Mouse (Mus musculus) regulatory T cell (primary cell): ENCODE data around the gene Agr2.

Experiments used
- in situ Hi-C: fragments of 300-600 bp; cut with MboI, MseI; formaldehyde crosslinking; loops from one replicate; pipeline ENCODE4 v1.15.1; 2025; ENCODE audit warnings: high pct_unique_total_duplicates

Gene Agr2

GRCm38 (mm10) chr12:35992711-35993110 lies at the start of gene Agr2:
Gene Agr2 (plus strand): TSS chr12:35992907.
- in situ Hi-C loops: no loop called here

- in situ Hi-C loops: no loop called here
These were observed 41.0 kb upstream of the Agr2 start for GRCm38 (mm10) chr12:35951757-35952156.

- in situ Hi-C loops: loop anchor here (5.0 kb wide), 2 partner anchors 35 to 65 kb away; no protein-coding TSS in a partner anchor
These were observed 35.5 kb upstream of the Agr2 start for GRCm38 (mm10) chr12:35957235-35957634.

- in situ Hi-C loops: no loop called here
These were observed 26.5 kb upstream of the Agr2 start for GRCm38 (mm10) chr12:35966098-35966767.

- in situ Hi-C loops: no loop called here
These were observed 26.0 kb upstream of the Agr2 start for GRCm38 (mm10) chr12:35966768-35967141.

GRCm38 (mm10) chr12:35975898-35976297 lies 16.8 kb upstream of the Agr2 start:
- in situ Hi-C loops: no loop called here

- in situ Hi-C loops: no loop called here
These were observed 15.0 kb upstream of the Agr2 start for GRCm38 (mm10) chr12:35977633-35978246.

GRCm38 (mm10) chr12:35979625-35980024 lies 13.1 kb upstream of the Agr2 start:
- in situ Hi-C loops: no loop called here

- in situ Hi-C loops: no loop called here
These were observed 10.9 kb upstream of the Agr2 start for GRCm38 (mm10) chr12:35981732-35982360.

GRCm38 (mm10) chr12:35983472-35983871 lies 9.2 kb upstream of the Agr2 start:
- in situ Hi-C loops: no loop called here

- in situ Hi-C loops: no loop called here
These were observed 8.0 kb upstream of the Agr2 start for GRCm38 (mm10) chr12:35984743-35985142.

- in situ Hi-C loops: no loop called here
These were observed 876 bp downstream of the Agr2 start for GRCm38 (mm10) chr12:35993583-35993982.

- in situ Hi-C loops: no loop called here
These were observed 1.4 kb downstream of the Agr2 start for GRCm38 (mm10) chr12:35994098-35994497.

- in situ Hi-C loops: no loop called here
These were observed 3.1 kb downstream of the Agr2 start for GRCm38 (mm10) chr12:35995799-35996198.

GRCm38 (mm10) chr12:36004714-36005113 lies 12.0 kb downstream of the Agr2 start:
- in situ Hi-C loops: loop anchor here (5.0 kb wide), 1 partner anchor 252 kb away; no protein-coding TSS in a partner anchor

- in situ Hi-C loops: loop anchor here (5.0 kb wide), 1 partner anchor 255 kb away; no protein-coding TSS in a partner anchor
These were observed 14.9 kb downstream of the Agr2 start for GRCm38 (mm10) chr12:36007581-36007980.

- in situ Hi-C loops: loop anchor here (5.0 kb wide), 1 partner anchor 256 kb away; no protein-coding TSS in a partner anchor
These were observed 15.8 kb downstream of the Agr2 start for GRCm38 (mm10) chr12:36008364-36009047.

GRCm38 (mm10) chr12:36013216-36013910 lies 20.7 kb downstream of the Agr2 start:
- in situ Hi-C loops: no loop called here

GRCm38 (mm10) chr12:36017791-36018190 lies 25.1 kb downstream of the Agr2 start:
- in situ Hi-C loops: no loop called here

GRCm38 (mm10) chr12:36019572-36019971 lies 26.9 kb downstream of the Agr2 start:
- in situ Hi-C loops: no loop called here

GRCm38 (mm10) chr12:36020081-36020480 lies 27.4 kb downstream of the Agr2 start:
- in situ Hi-C loops: no loop called here
